Mouse (Mus musculus) spleen, adult 2 months (tissue): ENCODE measurements around the gene Tns4.

Experiments
- CTCF ChIP-seq: fragments of 200-500 bp; IDR thresholded peaks from 2 replicates; pipeline ENCODE4 v1.5.1; 2011; ENCODE audit warnings: mild to moderate bottlenecking, inconsistent platforms; ENCODE audit not compliant: insufficient read depth, insufficient read length, insufficient replicate concordance; ENCODE audit errors: extremely low read depth
- POLR2A ChIP-seq: fragments of 200-500 bp; IDR thresholded peaks from 2 replicates; pipeline ENCODE4 v1.6.1; 2011; ENCODE audit warnings: low read depth, low read length, inconsistent platforms

GRCm38 (mm10) chr11:99073781-99074180 is 15.3 kb downstream of the Tns4 start:
- TF ChIP-seq CTCF (no peak), POLR2A (no peak)
